Mouse (Mus musculus) retina, embryonic 14.5 days (tissue): ENCODE data around the gene Gfy.
"Not testable (repeated sequence)": the region's sequence is repeated elsewhere in the genome, so short reads cannot be mapped to it uniquely, and the experiment has no call there.

Experiments
- DNase-seq: peaks from one replicate; pipeline ENCODE4 v3.0.0-alpha.2; 2015; ENCODE audit warnings: low spot score

Gene Gfy

GRCm38 (mm10) chr7:45165701-45166100 is 13.7 kb downstream of the Gfy start:
- no peak for DNase-seq

- no peak for DNase-seq
Measured at GRCm38 (mm10) chr7:45164833-45165232, 14.5 kb downstream of the Gfy start.

GRCm38 (mm10) chr7:45163735-45164490 is 15.5 kb downstream of the Gfy start, which contains the start of gene Slc17a7:
TSS of gene Slc17a7 (plus strand) at chr7:45163949.
- DNase-seq: peak; percentile 60

GRCm38 (mm10) chr7:45162996-45163615 is 16.3 kb downstream of the Gfy start:
- DNase-seq: no peak

GRCm38 (mm10) chr7:45162551-45162950 is 16.8 kb downstream of the Gfy start:
- DNase-seq: no peak

GRCm38 (mm10) chr7:45161612-45162473 is 17.5 kb downstream of the Gfy start:
- DNase-seq: peak; percentile 94

- DNase-seq: no peak
Measured at GRCm38 (mm10) chr7:45160866-45161265, 18.5 kb downstream of the Gfy start.

- no peak for DNase-seq
Measured at GRCm38 (mm10) chr7:45160316-45160800, 19.0 kb downstream of the Gfy start.

- DNase-seq: no peak
Measured at GRCm38 (mm10) chr7:45158991-45159390, 20.4 kb downstream of the Gfy start.

- no peak for DNase-seq
Measured at GRCm38 (mm10) chr7:45157459-45157858, 21.9 kb downstream of the Gfy start.

GRCm38 (mm10) chr7:45156206-45156605 is 23.2 kb downstream of the Gfy start:
- DNase-seq: no peak

GRCm38 (mm10) chr7:45155590-45155989 is 23.8 kb downstream of the Gfy start:
- DNase-seq: no peak

- DNase-seq: peak; percentile 63
Measured at GRCm38 (mm10) chr7:45154993-45155514, 24.3 kb downstream of the Gfy start.

GRCm38 (mm10) chr7:45154096-45154992 is 25.0 kb downstream of the Gfy start, which contains the start of the genes Pih1d1 and Aldh16a1:
TSS of gene Pih1d1 (plus strand) at chr7:45154303.
TSS of gene Aldh16a1 (minus strand) at chr7:45154584.
- DNase-seq: peak; percentile 98

GRCm38 (mm10) chr7:45153586-45153985 is 25.8 kb downstream of the Gfy start:
- DNase-seq: no peak

GRCm38 (mm10) chr7:45153052-45153451 is 26.3 kb downstream of the Gfy start:
- DNase-seq: not testable (repeated sequence)

GRCm38 (mm10) chr7:45151303-45151702 is 28.1 kb downstream of the Gfy start:
- DNase-seq: no peak

- DNase-seq: no peak
Measured at GRCm38 (mm10) chr7:45150321-45150720, 29.0 kb downstream of the Gfy start.

GRCm38 (mm10) chr7:45149545-45149944 is 29.8 kb downstream of the Gfy start:
- DNase-seq: no peak

GRCm38 (mm10) chr7:45148534-45149098 is 30.8 kb downstream of the Gfy start:
- DNase-seq: no peak

GRCm38 (mm10) chr7:45147899-45148298 is 31.5 kb downstream of the Gfy start:
- DNase-seq: no peak
